Mouse (Mus musculus): ENCODE measurements around the gene Gpatch2. TPM values are rescaled to one million over a fixed set of nuclear protein-coding genes. Genes with fewer than 3 reads are reported as not detected.
A peak's percentile ranks its signal among the peaks of the same experiment; 100 is the strongest.

Gpatch2 gene
- total RNA-seq, 1 experiment from 2014 or later, result 27.2 TPM

- no peak for ATAC-seq (replicated peaks in 1 of 2; ENCODE audit: insufficient read depth in 1 of 2, low FRiP score in 2 of 2, low TSS enrichment in 1 of 2, low read depth in 1 of 2, poor library complexity in 2 of 2, severe bottlenecking in 2 of 2)
Observed at GRCm38 (mm10) chr1:187322505-187323208, 107.3 kb downstream of the Gpatch2 start.

DNA sequence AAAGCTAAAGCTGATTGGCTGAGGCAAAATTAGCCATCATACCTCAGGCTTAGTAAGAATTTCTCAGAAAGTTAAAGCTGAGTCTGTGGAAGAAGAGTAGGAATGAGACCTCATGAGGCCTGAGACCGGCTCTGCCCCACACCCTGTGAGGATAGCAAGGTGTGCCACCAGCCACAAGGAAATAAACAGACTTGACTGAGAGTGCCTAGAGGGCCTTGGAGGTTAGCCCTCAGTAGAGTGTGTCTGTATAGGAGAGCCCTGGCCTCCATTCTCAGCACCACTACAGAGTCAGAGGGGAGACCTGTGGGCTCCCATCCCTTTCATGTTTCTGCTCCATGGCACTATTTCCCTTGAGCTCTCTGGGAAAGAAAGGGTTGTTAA lies 107.9 kb downstream of the Gpatch2 start:
- ATAC-seq (replicated peaks in 1 of 2; ENCODE audit: insufficient read depth in 1 of 2, low FRiP score in 2 of 2, low TSS enrichment in 1 of 2, low read depth in 1 of 2, poor library complexity in 2 of 2, severe bottlenecking in 2 of 2), result no peak

DNA sequence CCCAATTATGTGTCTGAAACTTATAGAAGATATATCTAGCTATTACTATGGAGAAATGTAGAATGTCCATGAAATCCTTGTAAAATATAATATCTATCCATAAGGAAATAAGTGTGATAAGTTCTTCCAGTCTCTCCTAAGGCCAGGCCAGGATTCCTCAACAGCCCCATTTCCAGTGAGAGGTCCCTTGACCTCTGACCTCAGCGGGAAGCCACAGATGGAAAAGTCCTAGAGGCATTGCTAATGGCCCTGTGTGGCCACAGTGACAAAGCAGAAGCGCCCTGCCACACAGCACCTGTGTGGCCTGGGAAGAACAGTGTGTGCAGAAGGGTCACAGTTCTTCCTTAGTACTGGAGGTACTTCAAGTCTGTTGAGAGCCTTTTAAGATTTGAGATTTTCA lies 127.2 kb downstream of the Gpatch2 start:
- ATAC-seq (replicated peaks in 1 of 2; ENCODE audit: insufficient read depth in 1 of 2, low FRiP score in 2 of 2, low TSS enrichment in 1 of 2, low read depth in 1 of 2, poor library complexity in 2 of 2, severe bottlenecking in 2 of 2), result no peak

DNA sequence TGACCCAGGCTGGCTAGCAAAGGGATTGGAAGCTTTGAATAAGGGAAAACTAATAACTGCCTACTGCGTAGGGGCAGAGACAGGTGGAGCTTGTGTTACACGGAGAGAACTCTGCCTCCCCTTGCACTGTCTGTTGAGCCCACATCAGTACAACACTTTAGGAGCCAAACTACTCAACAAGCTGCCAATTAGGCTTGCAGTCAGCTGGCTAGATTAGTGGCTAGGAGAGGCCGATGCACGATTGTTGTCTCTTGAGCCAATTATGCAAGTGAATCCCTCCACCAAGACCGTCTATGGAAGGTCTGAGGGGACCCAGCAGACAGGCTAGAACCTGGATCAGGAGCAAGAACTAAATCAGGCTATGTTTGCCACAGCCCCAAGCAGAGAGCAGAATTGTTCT lies 129.8 kb downstream of the Gpatch2 start:
- ATAC-seq (replicated peaks in 1 of 2; ENCODE audit: insufficient read depth in 1 of 2, low FRiP score in 2 of 2, low TSS enrichment in 1 of 2, low read depth in 1 of 2, poor library complexity in 2 of 2, severe bottlenecking in 2 of 2), result no peak

DNA sequence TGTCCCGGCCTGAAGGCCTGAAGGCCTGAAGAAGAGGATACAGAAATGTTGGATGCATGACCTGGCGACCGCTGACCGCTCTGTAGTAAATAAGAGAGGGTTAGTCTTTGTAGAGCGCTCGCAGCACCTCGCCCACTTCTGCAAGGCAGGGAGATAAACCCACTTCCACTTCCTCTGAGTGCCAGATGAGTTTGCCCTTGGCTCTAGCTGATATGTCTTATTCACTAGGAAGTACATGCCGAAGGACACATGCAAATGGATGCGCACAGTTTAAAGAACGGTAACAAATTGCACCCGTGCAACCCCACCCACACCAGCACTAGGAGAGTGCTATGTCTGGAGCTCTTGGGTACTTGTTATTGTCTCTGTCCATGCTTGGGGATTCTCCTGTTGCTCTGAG lies 131.6 kb downstream of the Gpatch2 start:
- ATAC-seq (replicated peaks in 1 of 2; ENCODE audit: insufficient read depth in 1 of 2, low FRiP score in 2 of 2, low TSS enrichment in 1 of 2, low read depth in 1 of 2, poor library complexity in 2 of 2, severe bottlenecking in 2 of 2), result 0 out of 4 replicates have a peak, but pooled peaks of 1 of the 2 experiments have one; percentile 7

- no peak for ATAC-seq (replicated peaks in 1 of 2; ENCODE audit: insufficient read depth in 1 of 2, low FRiP score in 2 of 2, low TSS enrichment in 1 of 2, low read depth in 1 of 2, poor library complexity in 2 of 2, severe bottlenecking in 2 of 2)
Observed at GRCm38 (mm10) chr1:187347606-187348005, 132.3 kb downstream of the Gpatch2 start.

GRCm38 (mm10) chr1:187348053-187348820 lies 132.9 kb downstream of the Gpatch2 start:
- ATAC-seq (replicated peaks in 1 of 2; ENCODE audit: insufficient read depth in 1 of 2, low FRiP score in 2 of 2, low TSS enrichment in 1 of 2, low read depth in 1 of 2, poor library complexity in 2 of 2, severe bottlenecking in 2 of 2), result peak; percentile 71 to 74

GRCm38 (mm10) chr1:187348859-187349258 lies 133.6 kb downstream of the Gpatch2 start:
- peak; percentile 14 to 22; a peak in 2 of 4 replicates for ATAC-seq (replicated peaks in 1 of 2; ENCODE audit: insufficient read depth in 1 of 2, low FRiP score in 2 of 2, low TSS enrichment in 1 of 2, low read depth in 1 of 2, poor library complexity in 2 of 2, severe bottlenecking in 2 of 2)

DNA sequence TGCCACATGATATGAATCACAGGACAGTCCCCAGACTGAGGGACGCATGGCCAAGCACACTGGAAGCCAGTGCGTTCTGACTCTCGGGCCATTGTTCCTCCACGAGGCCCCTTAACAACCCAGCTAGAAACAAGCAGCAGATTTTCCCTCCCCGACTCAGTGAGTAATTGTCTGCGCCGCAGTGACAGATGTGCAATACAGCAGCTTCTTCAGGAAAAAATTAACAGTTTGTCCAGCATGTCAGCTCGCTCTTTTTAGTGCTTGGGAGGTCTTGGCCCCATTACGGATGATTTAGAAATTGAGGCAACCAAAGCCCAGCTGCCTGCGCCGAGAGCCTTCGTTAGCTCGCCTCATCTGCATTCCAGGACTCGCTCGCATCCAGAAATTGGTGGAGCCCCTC lies 140.9 kb downstream of the Gpatch2 start:
- ATAC-seq (replicated peaks in 1 of 2; ENCODE audit: insufficient read depth in 1 of 2, low FRiP score in 2 of 2, low TSS enrichment in 1 of 2, low read depth in 1 of 2, poor library complexity in 2 of 2, severe bottlenecking in 2 of 2), result no peak

GRCm38 (mm10) chr1:187356904-187357303 lies 141.6 kb downstream of the Gpatch2 start:
- no peak for ATAC-seq (replicated peaks in 1 of 2; ENCODE audit: insufficient read depth in 1 of 2, low FRiP score in 2 of 2, low TSS enrichment in 1 of 2, low read depth in 1 of 2, poor library complexity in 2 of 2, severe bottlenecking in 2 of 2)

GRCm38 (mm10) chr1:187360240-187360639 lies 144.9 kb downstream of the Gpatch2 start:
- 0 out of 4 replicates have a peak, but pooled peaks of 1 of the 2 experiments have one; percentile 12 for ATAC-seq (replicated peaks in 1 of 2; ENCODE audit: insufficient read depth in 1 of 2, low FRiP score in 2 of 2, low TSS enrichment in 1 of 2, low read depth in 1 of 2, poor library complexity in 2 of 2, severe bottlenecking in 2 of 2)

DNA sequence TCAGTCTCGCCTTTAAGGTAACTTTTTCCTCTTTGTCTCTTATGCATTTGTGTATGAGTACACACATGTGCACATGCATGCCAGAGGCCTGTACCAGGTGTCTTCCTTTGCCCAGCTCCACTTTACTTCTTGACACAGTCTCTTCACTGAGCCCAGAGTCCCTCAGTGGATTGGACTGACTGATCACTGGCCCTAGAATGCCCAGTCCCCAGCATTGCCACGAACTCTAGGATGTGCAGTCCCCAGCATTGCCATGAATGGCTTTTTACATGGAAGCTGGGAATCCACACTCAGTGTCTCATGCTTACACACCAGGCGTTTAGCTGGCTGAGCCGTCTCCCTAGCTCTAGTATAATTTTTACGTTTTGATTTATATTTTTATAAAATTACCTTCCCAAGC lies 147.2 kb downstream of the Gpatch2 start:
- no peak for ATAC-seq (replicated peaks in 1 of 2; ENCODE audit: insufficient read depth in 1 of 2, low FRiP score in 2 of 2, low TSS enrichment in 1 of 2, low read depth in 1 of 2, poor library complexity in 2 of 2, severe bottlenecking in 2 of 2)

DNA sequence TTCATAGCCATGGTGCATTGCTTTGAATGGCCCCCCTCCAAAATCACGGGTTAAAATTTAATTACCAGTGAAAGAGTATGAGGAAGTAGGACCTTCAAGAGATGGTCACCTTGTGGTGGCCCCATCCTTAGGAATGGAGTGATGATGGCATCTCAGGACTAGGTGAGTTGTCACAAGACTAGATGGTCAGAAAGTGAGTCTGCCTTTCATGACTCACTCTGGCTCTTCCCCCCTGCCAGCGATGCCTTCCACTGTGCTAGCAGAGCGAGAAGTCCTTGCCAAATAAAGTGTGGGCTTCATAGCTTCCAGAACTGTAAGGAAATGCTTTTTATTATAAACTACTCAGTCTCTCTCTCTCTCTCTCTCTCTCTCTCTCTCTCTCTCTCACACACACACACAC lies 150.1 kb downstream of the Gpatch2 start:
- ATAC-seq (replicated peaks in 1 of 2; ENCODE audit: insufficient read depth in 1 of 2, low FRiP score in 2 of 2, low TSS enrichment in 1 of 2, low read depth in 1 of 2, poor library complexity in 2 of 2, severe bottlenecking in 2 of 2), result no peak

GRCm38 (mm10) chr1:187366806-187367205 lies 151.5 kb downstream of the Gpatch2 start:
- ATAC-seq (replicated peaks in 1 of 2; ENCODE audit: insufficient read depth in 1 of 2, low FRiP score in 2 of 2, low TSS enrichment in 1 of 2, low read depth in 1 of 2, poor library complexity in 2 of 2, severe bottlenecking in 2 of 2), result peak; percentile 60 to 65; a peak in 3 of 4 replicates

DNA sequence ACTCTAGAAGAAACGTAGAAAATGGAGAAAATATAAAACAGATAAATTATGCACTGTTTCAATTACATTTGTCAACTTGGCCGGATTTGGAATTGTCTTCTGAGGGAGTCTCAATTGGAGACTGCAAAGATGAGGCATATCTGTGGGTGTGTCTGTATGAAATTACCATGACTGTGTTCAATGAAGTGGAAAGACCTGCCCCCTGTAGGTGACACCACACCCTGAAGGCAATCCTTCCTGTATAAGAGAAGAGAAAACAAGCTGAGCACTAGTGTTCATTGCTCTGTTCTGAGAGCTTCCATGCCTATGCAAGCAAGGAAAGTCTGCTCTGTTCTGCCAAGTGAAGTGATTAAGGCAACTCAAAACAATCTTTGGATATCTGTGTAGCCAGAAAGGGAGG lies 153.7 kb downstream of the Gpatch2 start:
- no peak for ATAC-seq (replicated peaks in 1 of 2; ENCODE audit: insufficient read depth in 1 of 2, low FRiP score in 2 of 2, low TSS enrichment in 1 of 2, low read depth in 1 of 2, poor library complexity in 2 of 2, severe bottlenecking in 2 of 2)

- no peak for ATAC-seq (replicated peaks in 1 of 2; ENCODE audit: insufficient read depth in 1 of 2, low FRiP score in 2 of 2, low TSS enrichment in 1 of 2, low read depth in 1 of 2, poor library complexity in 2 of 2, severe bottlenecking in 2 of 2)
Observed at GRCm38 (mm10) chr1:187373506-187373905, 158.2 kb downstream of the Gpatch2 start.

- ATAC-seq (replicated peaks in 1 of 2; ENCODE audit: insufficient read depth in 1 of 2, low FRiP score in 2 of 2, low TSS enrichment in 1 of 2, low read depth in 1 of 2, poor library complexity in 2 of 2, severe bottlenecking in 2 of 2), result no peak
Observed at GRCm38 (mm10) chr1:187374418-187374817, 159.1 kb downstream of the Gpatch2 start.

GRCm38 (mm10) chr1:187376946-187377671 lies 161.8 kb downstream of the Gpatch2 start:
- peak; percentile 55 to 80 for ATAC-seq (replicated peaks in 1 of 2; ENCODE audit: insufficient read depth in 1 of 2, low FRiP score in 2 of 2, low TSS enrichment in 1 of 2, low read depth in 1 of 2, poor library complexity in 2 of 2, severe bottlenecking in 2 of 2)
